Mouse (Mus musculus) embryonic facial prominence, embryonic 14.5 days (tissue): Measurements from ENCODE around the gene Cstf1. TPM values are rescaled to one million over a fixed set of nuclear protein-coding genes. Genes with fewer than 3 reads are reported as not detected.

Source experiments
- ATAC-seq: fragments of 200-750 bp; cut with Nextera tagmentation; 2 replicates; pipeline ENCODE4 v1.8.0; 2017; ENCODE audit warnings: low read depth, moderate number of reproducible peaks, moderate TSS enrichment
- DNase-seq: peaks from one replicate; pipeline ENCODE4 v3.0.0-alpha.2; 2015; ENCODE audit warnings: low spot score
- H3K27ac ChIP-seq: fragments of 300-500 bp; sonication (generic); replicated peaks from 2 replicates; pipeline ENCODE4 v1.5.1; 2014; ENCODE audit warnings: low read depth, mild to moderate bottlenecking, low read length, moderate library complexity
- H3K27me3 ChIP-seq: fragments of 300-500 bp; sonication (generic); replicated peaks from 2 replicates; pipeline ENCODE4 v1.6.1; 2014; ENCODE audit warnings: low read length; ENCODE audit not compliant: control insufficient read depth, insufficient read depth
- H3K36me3 ChIP-seq: fragments of 300-500 bp; sonication (generic); 2 replicates; pipeline ENCODE4 v1.6.1; 2014; ENCODE audit warnings: low read length, mixed read lengths; ENCODE audit not compliant: control insufficient read depth, insufficient read depth
- H3K4me1 ChIP-seq: fragments of 300-500 bp; sonication (generic); 2 replicates; pipeline ENCODE4 v1.6.1; 2014; ENCODE audit warnings: antibody characterized with exemption, low read length; ENCODE audit not compliant: control insufficient read depth, insufficient read depth
- H3K4me2 ChIP-seq: fragments of 300-500 bp; sonication (generic); 2 replicates; pipeline ENCODE4 v1.6.1; 2014; ENCODE audit warnings: low read depth, mild to moderate bottlenecking, low read length, moderate library complexity, mixed read lengths
- H3K4me3 ChIP-seq: fragments of 300-500 bp; sonication (generic); 2 replicates; pipeline ENCODE4 v1.5.1; 2014; ENCODE audit warnings: low read depth, mild to moderate bottlenecking, low read length
- H3K9ac ChIP-seq: fragments of 300-500 bp; sonication (generic); 2 replicates; pipeline ENCODE4 v1.6.1; 2014; ENCODE audit warnings: low read depth, mild to moderate bottlenecking, low read length, moderate library complexity, mixed read lengths
- H3K9me3 ChIP-seq: fragments of 300-500 bp; sonication (generic); 2 replicates; pipeline ENCODE4 v1.6.1; 2016; ENCODE audit warnings: low read length; ENCODE audit not compliant: control insufficient read depth
- WGBS: fragments of 180-500 bp; shearing (Covaris S2); extraction: QIAGEN DNeasy Blood & Tissue Kit; methylation state at CpG from one replicate; pipeline ENCODE4 v1.1.7; 2014; 5-methylcytosine and 5-hydroxymethylcytosine counted together
- polyA plus RNA-seq: library from polyadenylated mRNA; unstranded; fragments of >200 nt; fragmentation: Nextera tagmentation; extraction: Ambion mirVana; gene quantifications from 2 replicates; pipeline ENCODE4 v1.2.1, GENCODE M21; 2014

Gene Cstf1
- polyA plus RNA-seq, 1 experiment from 2014 or later = 37.3 TPM

- DNase-seq (no peak), ATAC-seq (no peak)
- Histone ChIP-seq H3K9ac (no peak overlapping the region), H3K4me3 (peak overlapping the region; percentile 65; the same call in 1 of the 2 replicates), H3K27ac (peak overlapping the region; percentile 59), H3K9me3 (peaks cover 9% of the 10 kb centered on the region; the same call in 1 of the 2 replicates), H3K27me3 (no peaks in the 10 kb centered on the region), H3K36me3 (no peaks in the 10 kb centered on the region), H3K4me1 (no peaks in the 10 kb centered on the region), H3K4me2 (peak overlapping the region; percentile 93)
- WGBS = 31% methylated on average over 5 of the region's 5 CpGs
Measured at GRCm38 (mm10) chr2:172344669-172345068, 25.8 kb upstream of the Cstf1 start.

DNA sequence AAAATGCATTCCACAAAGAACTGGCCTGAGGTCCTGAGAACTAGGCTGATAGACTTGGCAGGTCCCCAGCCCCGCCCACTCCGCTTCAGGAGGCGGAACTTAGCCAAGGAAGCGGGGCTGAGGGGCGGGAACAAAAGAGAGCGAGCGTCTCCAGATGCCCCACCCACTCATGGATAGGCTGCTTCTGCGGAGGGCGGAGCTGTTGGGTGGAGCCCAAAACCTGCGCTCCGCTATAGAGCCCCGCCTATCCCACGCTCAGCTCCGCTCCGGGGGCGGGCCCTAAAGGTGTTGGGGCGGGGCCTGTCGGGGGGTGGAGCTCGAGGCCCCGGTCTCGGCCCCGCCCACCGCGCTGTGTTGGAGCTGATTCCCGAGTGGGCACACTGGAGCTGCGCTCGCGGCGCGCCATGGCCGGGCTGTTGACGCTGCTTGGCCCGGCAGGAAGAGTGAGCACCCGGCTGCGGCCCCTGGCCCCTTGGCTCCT lies 25.2 kb upstream of the Cstf1 start, which contains the start of gene Fam210b:
Gene Fam210b, plus strand, starts transcription at position 308 of the 481 bp plus-strand sequence.
- ATAC-seq (peak; percentile 93), DNase-seq (peak; percentile 99)
- H3K4me2 ChIP-seq = peak within 1 kb of the TSS; percentile 93
- 0% methylated on average over 5 of the region's 35 CpGs for WGBS
- H3K4me1 ChIP-seq = no peaks in the 10 kb centered on the region
- H3K27ac ChIP-seq = peak within 1 kb of the TSS; percentile 59
- H3K9me3 ChIP-seq = peaks cover 9% of the 10 kb centered on the region; the same call in 1 of the 2 replicates
- H3K9ac ChIP-seq = peak within 1 kb of the TSS; percentile 76
- H3K4me3 ChIP-seq = peak within 1 kb of the TSS; percentile 65
- H3K27me3 ChIP-seq = no peaks in the 10 kb centered on the region
- no peaks in the 10 kb centered on the region for H3K36me3 ChIP-seq

- DNase-seq = peak; percentile 65
- 9% methylated on average over 31 of the region's 31 CpGs for WGBS
Measured at GRCm38 (mm10) chr2:172346034-172346929, 24.2 kb upstream of the Cstf1 start.

GRCm38 (mm10) chr2:172346933-172347611 lies 23.4 kb upstream of the Cstf1 start:
- Histone ChIP-seq H3K27ac (no peak overlapping the region), H3K9ac (no peak overlapping the region), H3K4me2 (peak overlapping the region; percentile 93), H3K27me3 (no peaks in the 10 kb centered on the region), H3K4me3 (no peak overlapping the region), H3K4me1 (no peaks in the 10 kb centered on the region), H3K36me3 (no peaks in the 10 kb centered on the region), H3K9me3 (peaks cover 9% of the 10 kb centered on the region; the same call in 1 of the 2 replicates)
- DNase-seq (no peak), ATAC-seq (no peak)
- 63% methylated on average over 7 of the region's 8 CpGs for WGBS

More at GRCm38 (mm10) chr2:172346034-172346929, 24.2 kb upstream of the Cstf1 start:
- Histone ChIP-seq H3K9me3 (peaks cover 9% of the 10 kb centered on the region; the same call in 1 of the 2 replicates), H3K36me3 (no peaks in the 10 kb centered on the region), H3K4me1 (no peaks in the 10 kb centered on the region), H3K27me3 (no peaks in the 10 kb centered on the region), H3K4me3 (peak overlapping the region; percentile 65), H3K9ac (peak overlapping the region; percentile 76), H3K27ac (no peak overlapping the region), H3K4me2 (peak overlapping the region; percentile 93)
- no peak for ATAC-seq

DNA sequence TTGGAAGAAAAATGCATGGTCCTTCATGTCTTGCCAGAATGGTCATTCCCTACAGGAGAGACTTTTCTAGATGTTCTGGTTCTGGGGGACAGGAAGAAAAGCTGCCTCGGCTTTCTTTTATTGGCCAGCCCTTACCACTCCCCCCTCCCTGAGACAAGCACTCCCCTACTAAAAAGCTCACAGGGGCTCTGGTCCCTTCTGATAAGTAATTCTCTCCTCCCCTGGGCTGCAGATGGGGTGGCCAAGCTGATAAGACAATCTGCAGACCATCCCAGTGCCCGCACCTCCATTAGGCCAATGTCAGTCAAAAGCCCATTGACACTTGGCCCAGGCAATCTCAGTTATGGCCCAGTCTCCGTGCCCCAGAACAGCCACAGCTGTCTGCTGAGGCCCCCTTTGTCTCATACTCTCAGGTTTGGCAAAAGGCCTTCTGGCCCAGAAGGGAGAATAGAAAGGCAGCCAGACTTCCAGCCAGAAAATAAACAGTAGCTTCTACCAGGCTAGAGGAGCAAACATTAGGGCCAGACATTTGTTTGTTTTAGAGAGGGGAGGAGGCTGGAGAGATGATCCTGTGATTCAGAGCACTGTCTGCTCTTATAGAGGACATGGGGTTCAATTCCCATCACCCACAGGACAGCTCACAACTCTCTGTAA lies 22.1 kb upstream of the Cstf1 start:
- no peak overlapping the region for H3K4me3 ChIP-seq
- 59% methylated on average over 3 of the region's 3 CpGs for WGBS

GRCm38 (mm10) chr2:172349776-172350175 lies 20.7 kb upstream of the Cstf1 start:
- no peak for DNase-seq
- WGBS = 80% methylated on average over 14 of the region's 14 CpGs
- no peak for ATAC-seq
- H3K36me3 ChIP-seq = peaks cover 11% of the 10 kb centered on the region; the same call in 1 of the 2 replicates
- no peaks in the 10 kb centered on the region for H3K9me3 ChIP-seq
- no peak overlapping the region for H3K9ac ChIP-seq
- no peaks in the 10 kb centered on the region for H3K4me1 ChIP-seq
- H3K27ac ChIP-seq = no peak overlapping the region
- H3K4me2 ChIP-seq = no peak overlapping the region
- no peak overlapping the region for H3K4me3 ChIP-seq
- H3K27me3 ChIP-seq = no peaks in the 10 kb centered on the region

More for the DNA sequence above, 22.1 kb upstream of the Cstf1 start:
- peak; percentile 35 for DNase-seq
- Histone ChIP-seq H3K4me2 (no peak overlapping the region), H3K27ac (no peak overlapping the region), H3K9ac (no peak overlapping the region), H3K9me3 (peaks cover 5% of the 10 kb centered on the region; the same call in 1 of the 2 replicates), H3K27me3 (no peaks in the 10 kb centered on the region), H3K4me1 (no peaks in the 10 kb centered on the region), H3K36me3 (0 out of 2 replicates have a peak, but pooled peaks cover 5% of the 10 kb centered on the region)
- no peak for ATAC-seq

DNA sequence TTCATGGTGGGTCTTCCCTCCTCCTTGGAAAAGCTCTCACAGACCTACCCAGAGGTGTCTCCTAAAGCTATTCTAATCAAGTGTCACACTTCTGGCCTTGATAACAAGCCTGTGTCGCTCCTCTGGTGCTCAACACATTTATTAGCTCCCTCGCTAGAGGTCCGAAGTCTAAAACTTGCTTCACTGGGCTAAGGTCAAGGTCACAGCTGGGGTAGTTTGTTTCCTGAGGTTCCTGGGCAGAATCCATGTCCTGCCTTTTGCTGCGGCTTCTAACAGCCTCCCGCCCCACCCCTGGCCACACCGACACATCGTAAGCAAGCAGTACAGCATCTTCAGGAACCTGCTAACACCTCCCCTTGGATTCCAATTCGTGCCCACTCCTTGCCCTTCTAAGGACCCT lies 19.7 kb upstream of the Cstf1 start:
- 74% methylated on average over 8 of the region's 8 CpGs for WGBS

GRCm38 (mm10) chr2:172353218-172353617 lies 17.3 kb upstream of the Cstf1 start:
- DNase-seq (no peak), ATAC-seq (no peak)
- no peaks in the 10 kb centered on the region for H3K9me3 ChIP-seq
- H3K9ac ChIP-seq = no peak overlapping the region
- no peak overlapping the region for H3K4me3 ChIP-seq
- peaks cover 44% of the 10 kb centered on the region for H3K36me3 ChIP-seq
- H3K4me1 ChIP-seq = no peaks in the 10 kb centered on the region
- H3K27me3 ChIP-seq = no peaks in the 10 kb centered on the region
- WGBS = 78% methylated on average over 9 of the region's 9 CpGs
- H3K4me2 ChIP-seq = no peak overlapping the region
- no peak overlapping the region for H3K27ac ChIP-seq

More for the DNA sequence above, 19.7 kb upstream of the Cstf1 start:
- Histone ChIP-seq H3K27me3 (no peaks in the 10 kb centered on the region), H3K4me2 (no peak overlapping the region), H3K9me3 (no peaks in the 10 kb centered on the region), H3K27ac (no peak overlapping the region), H3K4me1 (no peaks in the 10 kb centered on the region), H3K4me3 (no peak overlapping the region), H3K36me3 (peaks cover 21% of the 10 kb centered on the region), H3K9ac (no peak overlapping the region)
- DNase-seq (no peak), ATAC-seq (no peak)
